Mouse (Mus musculus) ES-E14 (cell line): ENCODE data around the gene Egfl8. TPM values are rescaled to one million over a fixed set of nuclear protein-coding genes. Genes with fewer than 3 reads are reported as not detected.

Source experiments
- DNase-seq: peaks from one replicate; pipeline ENCODE4 v3.0.0-alpha.2; 2013; ENCODE audit warnings: low read depth, low spot score
- H3K27ac ChIP-seq: 2 replicates; pipeline ENCODE4 v1.5.1; 2012; ENCODE audit warnings: low read depth, mild to moderate bottlenecking, low read length, moderate library complexity, mixed read lengths; ENCODE audit not compliant: poor library complexity, insufficient read depth, severe bottlenecking
- H3K36me3 ChIP-seq: 2 replicates; pipeline ENCODE4 v1.6.1; 2012; ENCODE audit warnings: mild to moderate bottlenecking, low read length, moderate library complexity, mixed read lengths; ENCODE audit not compliant: control insufficient read depth, poor library complexity, insufficient read depth, severe bottlenecking
- H3K4me1 ChIP-seq, 2 experiments: fragments of 150-350 bp in 1 of 2; sonication (generic) in 1 of 2; 2 replicates each; pipeline ENCODE4 v1.6.1; 2012; ENCODE audit warnings: low read length in 2 of 2, mild to moderate bottlenecking in 1 of 2, mixed read lengths in 1 of 2; ENCODE audit not compliant: control insufficient read depth in 2 of 2, insufficient read depth in 2 of 2, poor library complexity in 1 of 2
- H3K4me3 ChIP-seq, 2 experiments: fragments of 150-350 bp in 1 of 2; sonication (generic) in 1 of 2; 2 replicates each; pipeline ENCODE4 v1.5.1; 2012; ENCODE audit warnings: low read length in 2 of 2, low read depth in 1 of 2, mild to moderate bottlenecking in 1 of 2, mixed read lengths in 1 of 2; ENCODE audit not compliant: insufficient read depth in 1 of 2, poor library complexity in 1 of 2, severe bottlenecking in 1 of 2
- H3K9ac ChIP-seq: 2 replicates; pipeline ENCODE4 v1.6.1; 2012; ENCODE audit warnings: low read depth, mild to moderate bottlenecking, low read length, mixed read lengths; ENCODE audit not compliant: poor library complexity, insufficient read depth, severe bottlenecking
- H3K9me3 ChIP-seq: fragments of 150-350 bp; sonication (generic); 2 replicates; pipeline ENCODE4 v1.6.1; 2012; ENCODE audit warnings: low read depth, mild to moderate bottlenecking, low read length; ENCODE audit not compliant: control insufficient read depth, insufficient read depth
- CHD2 ChIP-seq: IDR thresholded peaks from 2 replicates; pipeline ENCODE4 v1.6.1; 2014; ENCODE audit warnings: mild to moderate bottlenecking, low read depth, low read length, inconsistent platforms
- HCFC1 ChIP-seq: IDR thresholded peaks from 2 replicates; pipeline ENCODE4 v1.6.1; 2012; ENCODE audit warnings: low read length, inconsistent platforms, borderline replicate concordance; ENCODE audit not compliant: insufficient read depth
- MAFK ChIP-seq: IDR thresholded peaks from 2 replicates; pipeline ENCODE4 v1.6.1; 2014; ENCODE audit warnings: mild to moderate bottlenecking, low read depth, low read length, inconsistent platforms; ENCODE audit not compliant: insufficient read depth
- ZC3H11A ChIP-seq: IDR thresholded peaks from 2 replicates; pipeline ENCODE4 v1.6.1; 2012; ENCODE audit warnings: low read depth, mild to moderate bottlenecking, inconsistent platforms, low read length, borderline replicate concordance
- ZNF384 ChIP-seq: IDR thresholded peaks from 2 replicates; pipeline ENCODE4 v1.6.1; 2012; ENCODE audit warnings: low read depth, low read length, inconsistent platforms
- in situ Hi-C, 2 experiments: fragments of 600-800 bp; cut with MboI; formaldehyde crosslinking; loops; one replicate each; pipeline ENCODE4 v1.15.1; 2025; ENCODE audit warnings: low sequenced_read_pairs in 2 of 2, inconsistent platforms in 1 of 2; ENCODE audit not compliant: unreplicated experiment in 2 of 2
- total RNA-seq: library from RNA; depleted of rRNA; stranded (reverse); fragments of 300-350 nt; gene quantifications from 2 replicates; pipeline ENCODE4 v1.2.3, GENCODE M21; 2012

The Egfl8 gene
- total RNA-seq, 1 experiment: 1.0 TPM

DNA sequence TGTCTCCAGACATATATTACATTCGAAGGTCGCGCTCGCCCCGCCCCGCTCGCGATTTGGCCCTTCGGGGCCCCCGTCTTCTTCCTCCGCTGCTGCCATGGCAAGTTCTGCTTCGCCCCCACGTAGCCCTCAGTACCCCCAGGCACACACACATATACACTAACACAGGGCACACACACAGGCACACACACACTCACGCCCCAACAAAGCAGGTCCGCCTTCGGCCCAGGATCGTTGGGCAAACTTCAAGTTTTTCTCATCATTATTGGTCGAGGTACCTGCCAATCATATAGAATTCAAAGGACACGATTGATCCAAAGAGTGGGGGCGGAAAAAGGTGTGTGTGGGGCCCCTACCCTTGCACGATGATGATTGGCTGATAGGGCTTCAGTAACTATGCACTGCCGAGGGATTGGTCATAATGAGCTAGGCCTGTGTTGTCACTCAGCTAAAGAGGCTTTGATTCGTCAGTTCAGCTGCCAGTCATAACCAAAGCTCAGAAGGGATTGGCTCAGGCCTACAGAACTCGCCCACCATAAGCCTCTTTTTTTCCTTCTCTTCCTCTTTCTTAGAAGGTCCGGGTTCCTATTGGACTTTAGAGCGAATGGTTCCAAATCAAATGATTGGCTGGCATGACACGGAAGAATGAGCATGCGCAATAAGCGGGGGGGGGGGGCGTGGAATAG, 12.3 kb downstream of the Egfl8 start, which contains the start of gene Rnf5:
Gene Rnf5 (minus strand): TSS at position 316 of the 686 bp plus-strand sequence.
- TF ChIP-seq ZC3H11A (no peak), HCFC1 (0 out of 2 replicates have a peak, but pooled peaks have one; percentile 35), MAFK (no peak), CHD2 (peak; percentile 99), ZNF384 (peak; percentile 95)
- DNase-seq: peak; percentile 100
- H3K4me1 ChIP-seq: peaks cover 0 to 10% of the 10 kb centered on the region in 2 experiments; a peak in 1 of 4 replicates
- no peaks in the 10 kb centered on the region for H3K9me3 ChIP-seq
- H3K36me3 ChIP-seq: peaks cover 12% of the 10 kb centered on the region
- peak within 1 kb of the TSS; percentile 40 for H3K27ac ChIP-seq
- in situ Hi-C loops: no loop called here
- H3K4me3 ChIP-seq: peak within 1 kb of the TSS; percentile 94 to 98
- peak within 1 kb of the TSS; percentile 81 for H3K9ac ChIP-seq

DNA sequence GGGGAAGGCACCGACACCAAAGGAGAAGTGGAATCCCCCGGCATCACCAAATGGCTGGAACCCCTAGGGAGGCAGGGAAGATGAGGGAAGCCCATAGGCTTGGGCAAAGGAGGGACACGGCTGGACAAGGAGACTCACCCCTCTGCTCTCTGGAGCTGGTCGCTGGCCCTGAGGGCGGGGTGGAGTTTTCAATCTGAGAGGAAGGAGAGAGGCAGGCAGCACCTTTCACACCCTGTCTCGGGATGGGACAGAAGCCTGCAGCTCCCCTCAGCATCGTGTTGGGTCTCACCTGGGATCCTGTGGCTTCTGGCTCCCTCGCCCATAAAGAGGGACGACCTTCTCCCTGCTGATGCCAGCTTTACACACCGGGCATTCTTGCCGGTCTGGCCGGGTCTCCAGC, 14.0 kb downstream of the Egfl8 start:
- Histone ChIP-seq H3K36me3 (peaks cover 9% of the 10 kb centered on the region), H3K4me3 (no peak overlapping the region), H3K9ac (no peak overlapping the region), H3K4me1 (peaks cover 0 to 13% of the 10 kb centered on the region in 2 experiments; a peak in 1 of 4 replicates), H3K27ac (no peak overlapping the region), H3K9me3 (no peaks in the 10 kb centered on the region)
- TF ChIP-seq ZC3H11A (no peak), CHD2 (no peak), ZNF384 (no peak), MAFK (no peak), HCFC1 (no peak)
- in situ Hi-C loops: no loop called here
- DNase-seq: no peak

DNA sequence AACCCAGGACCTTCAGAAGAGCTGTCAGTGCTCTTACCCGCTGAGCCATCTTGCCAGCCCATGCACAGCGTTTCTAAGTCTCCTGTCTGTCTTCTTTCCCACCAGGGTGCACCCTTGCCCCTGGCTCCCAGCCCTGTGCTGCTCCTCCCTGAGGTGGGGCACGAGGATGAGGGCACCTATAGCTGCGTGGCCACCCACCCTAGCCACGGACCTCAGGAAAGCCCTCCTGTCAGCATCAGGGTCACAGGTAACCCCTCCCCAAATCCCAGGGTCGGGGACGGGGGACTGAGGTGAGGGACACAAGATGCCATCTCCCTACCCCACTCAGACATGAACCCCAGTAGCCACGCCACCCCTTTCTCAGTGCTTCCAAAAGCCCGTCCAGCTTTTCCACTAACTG, 15.9 kb downstream of the Egfl8 start:
- Histone ChIP-seq H3K4me1 (peaks cover 0 to 12% of the 10 kb centered on the region in 2 experiments; a peak in 2 of 4 replicates), H3K9ac (no peak overlapping the region), H3K4me3 (no peak overlapping the region), H3K27ac (no peak overlapping the region), H3K9me3 (no peaks in the 10 kb centered on the region), H3K36me3 (peaks cover 19% of the 10 kb centered on the region)
- no peak for DNase-seq
- in situ Hi-C loops: no loop called here
- TF ChIP-seq CHD2: no peak

- Histone ChIP-seq H3K4me1 (peaks cover 5 to 23% of the 10 kb centered on the region in 2 experiments), H3K9ac (no peak within 1 kb of the TSS), H3K9me3 (no peaks in the 10 kb centered on the region), H3K4me3 (no peak within 1 kb of the TSS), H3K36me3 (peaks cover 28% of the 10 kb centered on the region), H3K27ac (no peak within 1 kb of the TSS)
- no peak for TF ChIP-seq ZC3H11A
- TF ChIP-seq HCFC1: no peak
- no peak for TF ChIP-seq ZNF384
- no peak for TF ChIP-seq MAFK
- TF ChIP-seq CHD2: no peak
- no peak for DNase-seq
- in situ Hi-C loops: no loop called here
These were observed 18.1 kb downstream of the Egfl8 start, which contains the start of gene Ager for GRCm38 (mm10) chr17:34597566-34598095. Gene Ager (plus strand): TSS chr17:34597862.
